Mouse (Mus musculus): ENCODE measurements around the gene Erbb2. TPM values are rescaled to one million over a fixed set of nuclear protein-coding genes. Genes with fewer than 3 reads are reported as not detected.

Gene Erbb2
- 1.3 TPM for polyA plus RNA-seq (2014; fragmentation: Illumina TruSeq; extraction: RNeasy Lipid Tissue Mini Kit (QIAGEN cat#74804); ENCODE audit: low read depth, low replicate concordance)

GRCm38 (mm10) chr11:98412273-98412796, at the start of gene Erbb2:
Erbb2 (plus strand) TSS chr11:98412470.

GRCm38 (mm10) chr11:98383261-98384030, 28.8 kb upstream of the Erbb2 start, which contains the start of gene Tcap:
Tcap (plus strand) TSS chr11:98383811.

GRCm38 (mm10) chr11:98385638-98386585, 26.4 kb upstream of the Erbb2 start, which contains the start of gene Pnmt:
Pnmt (plus strand) TSS chr11:98386450.

GRCm38 (mm10) chr11:98400161-98400726, 12.0 kb upstream of the Erbb2 start, which contains the start of gene Pgap3:
Pgap3 (minus strand) TSS chr11:98400490.

GRCm38 (mm10) chr11:98438331-98439158, 26.3 kb downstream of the Erbb2 start, which contains the start of gene Mien1:
Mien1 (minus strand) TSS chr11:98438991.

GRCm38 (mm10) chr11:98446213-98446561, 33.9 kb downstream of the Erbb2 start, which contains the start of gene Grb7:
Grb7 (plus strand) TSS chr11:98446394.

Other genes with a start within 250 kb of the Erbb2 start
- gene Med1, start 219.2 kb upstream of the Erbb2 start, polyA plus RNA-seq (2014; fragmentation: Illumina TruSeq; extraction: RNeasy Lipid Tissue Mini Kit (QIAGEN cat#74804); ENCODE audit: low read depth, low replicate concordance), result 31.2 TPM
- 24.2 TPM for gene Cdk12, start 209.4 kb upstream of the Erbb2 start, polyA plus RNA-seq (2014; fragmentation: Illumina TruSeq; extraction: RNeasy Lipid Tissue Mini Kit (QIAGEN cat#74804); ENCODE audit: low read depth, low replicate concordance)
- not detected for gene Neurod2, start 82.8 kb upstream of the Erbb2 start, polyA plus RNA-seq (2014; fragmentation: Illumina TruSeq; extraction: RNeasy Lipid Tissue Mini Kit (QIAGEN cat#74804); ENCODE audit: low read depth, low replicate concordance)
- 6.8 TPM for gene Ppp1r1b, start 64.1 kb upstream of the Erbb2 start, polyA plus RNA-seq (2014; fragmentation: Illumina TruSeq; extraction: RNeasy Lipid Tissue Mini Kit (QIAGEN cat#74804); ENCODE audit: low read depth, low replicate concordance)
- 1.0 TPM for gene Stard3, start 54.1 kb upstream of the Erbb2 start, polyA plus RNA-seq (2014; fragmentation: Illumina TruSeq; extraction: RNeasy Lipid Tissue Mini Kit (QIAGEN cat#74804); ENCODE audit: low read depth, low replicate concordance)
- not detected for gene Tcap, start 28.7 kb upstream of the Erbb2 start, polyA plus RNA-seq (2014; fragmentation: Illumina TruSeq; extraction: RNeasy Lipid Tissue Mini Kit (QIAGEN cat#74804); ENCODE audit: low read depth, low replicate concordance)
- gene Pnmt, start 26.0 kb upstream of the Erbb2 start, polyA plus RNA-seq (2014; fragmentation: Illumina TruSeq; extraction: RNeasy Lipid Tissue Mini Kit (QIAGEN cat#74804); ENCODE audit: low read depth, low replicate concordance), result not detected
- 0.28 TPM for gene Pgap3, start 12.0 kb upstream of the Erbb2 start, polyA plus RNA-seq (2014; fragmentation: Illumina TruSeq; extraction: RNeasy Lipid Tissue Mini Kit (QIAGEN cat#74804); ENCODE audit: low read depth, low replicate concordance)
- 101 TPM for gene Mien1, start 26.5 kb downstream of the Erbb2 start, polyA plus RNA-seq (2014; fragmentation: Illumina TruSeq; extraction: RNeasy Lipid Tissue Mini Kit (QIAGEN cat#74804); ENCODE audit: low read depth, low replicate concordance)
- 5.3 TPM for gene Grb7, start 33.9 kb downstream of the Erbb2 start, polyA plus RNA-seq (2014; fragmentation: Illumina TruSeq; extraction: RNeasy Lipid Tissue Mini Kit (QIAGEN cat#74804); ENCODE audit: low read depth, low replicate concordance)
- gene Ikzf3, start 133.6 kb downstream of the Erbb2 start, polyA plus RNA-seq (2014; fragmentation: Illumina TruSeq; extraction: RNeasy Lipid Tissue Mini Kit (QIAGEN cat#74804); ENCODE audit: low read depth, low replicate concordance), result not detected
- 0.49 TPM for gene Zpbp2, start 138.6 kb downstream of the Erbb2 start, polyA plus RNA-seq (2014; fragmentation: Illumina TruSeq; extraction: RNeasy Lipid Tissue Mini Kit (QIAGEN cat#74804); ENCODE audit: low read depth, low replicate concordance)
- gene Ormdl3, start 174.9 kb downstream of the Erbb2 start, polyA plus RNA-seq (2014; fragmentation: Illumina TruSeq; extraction: RNeasy Lipid Tissue Mini Kit (QIAGEN cat#74804); ENCODE audit: low read depth, low replicate concordance), result 3.5 TPM
- gene Lrrc3c, start 185.8 kb downstream of the Erbb2 start, polyA plus RNA-seq (2014; fragmentation: Illumina TruSeq; extraction: RNeasy Lipid Tissue Mini Kit (QIAGEN cat#74804); ENCODE audit: low read depth, low replicate concordance), result not detected
- not detected for gene Gm12355, start 213.2 kb downstream of the Erbb2 start, polyA plus RNA-seq (2014; fragmentation: Illumina TruSeq; extraction: RNeasy Lipid Tissue Mini Kit (QIAGEN cat#74804); ENCODE audit: low read depth, low replicate concordance)
- gene Gsdma3, start 213.9 kb downstream of the Erbb2 start, polyA plus RNA-seq (2014; fragmentation: Illumina TruSeq; extraction: RNeasy Lipid Tissue Mini Kit (QIAGEN cat#74804); ENCODE audit: low read depth, low replicate concordance), result not detected
- not detected for gene Gsdma2, start 234.3 kb downstream of the Erbb2 start, polyA plus RNA-seq (2014; fragmentation: Illumina TruSeq; extraction: RNeasy Lipid Tissue Mini Kit (QIAGEN cat#74804); ENCODE audit: low read depth, low replicate concordance)